Mouse (Mus musculus) ES-Bruce4 (cell line): ENCODE results near the gene Ywhab.

Source experiments
- CTCF ChIP-seq: IDR thresholded peaks from one replicate; pipeline ENCODE4 v1.8.1; 2011; ENCODE audit warnings: low read depth, low read length
- POLR2A ChIP-seq: IDR thresholded peaks from one replicate; pipeline ENCODE4 v1.8.1; 2011; ENCODE audit warnings: low read length; ENCODE audit not compliant: insufficient read depth

DNA sequence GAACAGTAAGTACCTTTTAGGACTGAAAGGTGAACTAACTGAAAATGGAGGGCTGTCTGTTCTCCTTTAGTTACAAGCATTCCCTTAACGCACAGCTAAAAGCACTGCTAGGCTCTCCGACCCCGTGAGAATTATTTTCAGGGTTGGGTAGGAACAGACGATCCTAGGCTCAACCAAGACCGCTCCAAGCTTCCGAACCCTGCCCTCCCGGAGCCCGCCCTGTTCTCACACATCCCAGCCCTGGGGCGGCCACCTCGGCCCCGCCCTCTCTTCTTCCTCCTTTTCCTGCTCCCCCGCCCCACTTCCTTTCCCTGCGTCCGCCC, at the start of gene Ywhab:
- TF ChIP-seq CTCF (no peak), POLR2A (no peak)
